Mouse (Mus musculus) liver, postnatal 0 days (tissue): Measurements from ENCODE around the gene Gm20481. TPM values are rescaled to one million over a fixed set of nuclear protein-coding genes. Genes with fewer than 3 reads are reported as not detected.
"Not testable (repeated sequence)": the region's sequence is repeated elsewhere in the genome, so short reads cannot be mapped to it uniquely, and the experiment has no call there.

Source experiments
- ATAC-seq: fragments of 200-750 bp; cut with Nextera tagmentation; 2 replicates; pipeline ENCODE4 v1.8.0; 2017; ENCODE audit warnings: mild to moderate bottlenecking, moderate library complexity
- DNase-seq: peaks from one replicate; pipeline ENCODE4 v3.0.0-alpha.2; 2016
- H3K27ac ChIP-seq: fragments of 300-500 bp; sonication (generic); 2 replicates; pipeline ENCODE4 v1.5.1; 2014; ENCODE audit warnings: antibody characterized with exemption, moderate library complexity, mild to moderate bottlenecking, low read depth
- H3K27me3 ChIP-seq: fragments of 300-500 bp; sonication (generic); 2 replicates; pipeline ENCODE4 v1.6.1; 2014; ENCODE audit warnings: low read length, control low read depth, mixed read lengths; ENCODE audit not compliant: insufficient read depth
- H3K36me3 ChIP-seq: fragments of 300-500 bp; sonication (generic); replicated peaks from 2 replicates; pipeline ENCODE4 v1.6.1; 2014; ENCODE audit warnings: mild to moderate bottlenecking, control low read depth, low read length, moderate library complexity, mixed read lengths; ENCODE audit not compliant: insufficient read depth
- H3K4me1 ChIP-seq: fragments of 300-500 bp; sonication (generic); 2 replicates; pipeline ENCODE4 v1.6.1; 2014; ENCODE audit warnings: antibody characterized with exemption, mild to moderate bottlenecking, control low read depth; ENCODE audit not compliant: insufficient read depth
- H3K4me2 ChIP-seq: fragments of 300-500 bp; sonication (generic); 2 replicates; pipeline ENCODE4 v1.6.1; 2014; ENCODE audit warnings: low read depth, mild to moderate bottlenecking, low read length, moderate library complexity, mixed read lengths
- H3K4me3 ChIP-seq: fragments of 300-500 bp; sonication (generic); 2 replicates; pipeline ENCODE4 v1.5.1; 2014; ENCODE audit warnings: low read depth, low read length
- H3K9ac ChIP-seq: fragments of 300-500 bp; sonication (generic); replicated peaks from 2 replicates; pipeline ENCODE4 v1.6.1; 2014; ENCODE audit warnings: mild to moderate bottlenecking, moderate library complexity
- H3K9me3 ChIP-seq: fragments of 300-500 bp; sonication (generic); 2 replicates; pipeline ENCODE4 v1.6.1; 2016; ENCODE audit warnings: mild to moderate bottlenecking, control low read depth, low read length, mixed read lengths
- CTCF ChIP-seq: sonication (generic); IDR thresholded peaks from 2 replicates; pipeline ENCODE4 v1.5.1; 2016; ENCODE audit warnings: antibody characterized with exemption, low read depth
- EP300 ChIP-seq: IDR thresholded peaks from 2 replicates; pipeline ENCODE4 v1.6.1; 2016; ENCODE audit warnings: antibody characterized with exemption, low read depth, mild to moderate bottlenecking
- WGBS: fragments of 180-500 bp; shearing (Covaris S2); extraction: QIAGEN DNeasy Blood & Tissue Kit; methylation state at CpG from one replicate; pipeline ENCODE4 v1.1.7; 2014; ENCODE audit not compliant: insufficient replicate concordance; 5-methylcytosine and 5-hydroxymethylcytosine counted together
- polyA plus RNA-seq: library from polyadenylated mRNA; unstranded; fragments of >200 nt; fragmentation: Nextera tagmentation; extraction: Ambion mirVana; gene quantifications from 2 replicates; pipeline ENCODE4 v1.2.1, GENCODE M21; 2015

Gene Gm20481
- polyA plus RNA-seq, 1 experiment from 2014 or later: 0.28 TPM

DNA sequence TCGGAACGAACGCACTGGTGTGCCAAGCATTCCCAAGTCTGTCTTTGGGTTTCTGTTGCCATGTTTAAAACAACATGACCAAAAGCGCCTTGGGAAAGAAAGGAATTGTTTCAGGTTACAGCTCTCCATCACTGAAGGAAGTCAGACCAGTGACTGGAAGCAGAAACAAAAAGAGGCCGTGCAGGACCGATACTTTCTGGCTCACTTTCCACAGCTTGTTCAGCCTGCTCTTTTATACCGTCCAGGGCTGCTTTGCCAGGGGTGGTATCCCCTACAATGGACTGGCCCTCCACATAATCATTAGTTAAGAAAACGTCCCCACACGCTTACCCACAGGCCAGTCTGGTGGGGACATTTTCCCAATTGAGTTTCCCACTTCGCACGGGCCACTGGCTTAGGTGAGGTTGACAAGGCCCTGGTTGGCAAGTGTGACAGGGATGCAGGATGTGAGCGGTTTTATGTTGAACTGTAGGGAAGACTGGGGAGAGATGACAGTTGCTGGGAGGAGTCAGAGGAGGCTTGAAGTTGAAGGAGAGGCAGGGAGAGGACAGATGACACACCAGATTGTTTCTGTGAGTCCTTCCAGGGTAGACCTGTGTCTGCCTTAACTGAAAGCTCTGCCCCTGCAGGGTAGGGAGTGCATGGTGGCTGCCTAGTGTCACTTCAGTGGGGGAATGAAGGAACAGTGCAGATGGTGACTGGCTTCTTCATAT lies 32.6 kb downstream of the Gm20481 start:
- no peak for TF ChIP-seq CTCF
- TF ChIP-seq EP300: no peak
- Histone ChIP-seq H3K36me3 (peaks cover 51% of the 10 kb centered on the region), H3K4me2 (peak overlapping the region; percentile 75), H3K27me3 (no peaks in the 10 kb centered on the region), H3K27ac (peak overlapping the region; percentile 98), H3K4me3 (peak overlapping the region; percentile 85), H3K4me1 (peaks cover 44% of the 10 kb centered on the region), H3K9me3 (no peaks in the 10 kb centered on the region), H3K9ac (peak overlapping the region; percentile 76)
- ATAC-seq: peak; percentile 3
- 3% methylated on average over 12 of the region's 12 CpGs for WGBS
- peak; percentile 36 for DNase-seq

DNA sequence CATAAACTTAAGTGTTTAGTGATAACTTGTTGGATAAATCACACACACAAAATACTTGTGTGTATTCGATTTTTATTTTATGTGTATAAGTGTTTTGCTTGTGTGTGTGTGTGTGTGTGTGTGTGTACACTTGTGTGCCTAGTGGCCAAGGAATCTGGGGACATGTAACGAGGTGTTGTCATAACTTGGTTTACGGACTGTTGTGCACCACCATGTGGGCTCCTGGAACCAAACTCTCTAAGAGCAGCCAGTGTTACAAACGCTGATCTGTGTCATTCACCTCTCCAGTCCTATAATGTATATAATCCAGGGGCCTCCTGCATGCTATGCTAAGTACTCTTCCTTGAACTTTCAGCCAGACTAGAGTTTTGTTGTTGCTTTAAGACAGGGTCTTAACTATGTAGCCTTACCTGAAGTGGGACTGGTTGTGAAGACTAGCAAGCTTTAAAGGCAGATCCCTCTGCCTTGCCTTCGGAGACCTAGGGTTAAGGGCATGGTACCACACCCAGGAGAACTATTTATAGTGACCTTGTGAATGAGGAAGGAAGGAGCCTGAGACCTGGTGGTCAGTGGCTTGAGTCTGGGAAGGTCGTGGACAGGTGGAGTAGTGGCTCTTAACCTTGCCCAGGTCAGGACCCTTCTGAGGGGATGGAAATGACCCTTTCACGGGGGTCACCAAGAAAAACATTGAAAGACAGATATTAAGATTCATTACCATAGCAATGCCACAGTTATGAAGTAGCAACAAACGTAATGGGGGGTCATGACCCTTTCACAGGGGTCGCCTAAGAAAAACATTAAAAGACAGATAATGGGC lies 33.5 kb downstream of the Gm20481 start:
- peak overlapping the region; percentile 85 for H3K4me3 ChIP-seq
- H3K4me1 ChIP-seq: peaks cover 35% of the 10 kb centered on the region
- peak overlapping the region; percentile 76 for H3K9ac ChIP-seq
- no peaks in the 10 kb centered on the region for H3K27me3 ChIP-seq
- no peak for DNase-seq
- no peaks in the 10 kb centered on the region for H3K9me3 ChIP-seq
- H3K27ac ChIP-seq: peak overlapping the region; percentile 98; the same call in 1 of the 2 replicates
- WGBS: 38% methylated on average over 9 of the region's 9 CpGs
- no peak for ATAC-seq
- H3K4me2 ChIP-seq: peak overlapping the region; percentile 75
- peaks cover 52% of the 10 kb centered on the region for H3K36me3 ChIP-seq
- TF ChIP-seq EP300 (no peak), CTCF (no peak)

- H3K4me1 ChIP-seq: peaks cover 25% of the 10 kb centered on the region
- no peak overlapping the region for H3K4me3 ChIP-seq
- no peaks in the 10 kb centered on the region for H3K27me3 ChIP-seq
- H3K4me2 ChIP-seq: 0 out of 2 replicates have a peak overlapping the region, but pooled peaks have one; percentile 7
- DNase-seq (no peak), ATAC-seq (no peak)
- H3K9ac ChIP-seq: no peak overlapping the region
- TF ChIP-seq CTCF (no peak), EP300 (no peak)
- H3K27ac ChIP-seq: no peak overlapping the region
- WGBS: 88% methylated on average over 17 of the region's 17 CpGs
- no peaks in the 10 kb centered on the region for H3K9me3 ChIP-seq
- H3K36me3 ChIP-seq: peaks cover 49% of the 10 kb centered on the region
Observed at GRCm38 (mm10) chr17:35004075-35004717, 34.5 kb downstream of the Gm20481 start.

DNA sequence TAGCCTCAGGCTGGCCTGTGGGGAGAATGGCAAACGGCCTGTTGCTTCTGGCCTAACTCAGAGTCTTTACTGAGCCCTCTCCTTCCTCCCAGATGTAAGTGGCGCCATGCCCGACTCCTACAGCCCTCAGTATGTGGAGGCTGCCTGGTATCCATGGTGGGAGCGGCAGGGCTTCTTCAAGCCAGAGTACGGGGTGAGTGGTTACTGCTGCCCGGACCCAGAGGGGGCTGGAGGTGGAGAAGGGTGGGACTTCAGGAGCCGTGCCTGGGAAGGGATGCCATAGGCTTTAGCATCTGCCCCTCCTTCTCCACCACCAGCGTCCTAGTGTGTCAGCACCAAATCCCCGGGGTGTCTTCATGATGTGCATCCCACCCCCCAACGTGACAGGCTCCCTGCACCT lies 35.4 kb downstream of the Gm20481 start:
- Histone ChIP-seq H3K4me3 (no peak overlapping the region), H3K27ac (no peak overlapping the region), H3K4me1 (peaks cover 18% of the 10 kb centered on the region), H3K9me3 (no peaks in the 10 kb centered on the region), H3K27me3 (no peaks in the 10 kb centered on the region), H3K9ac (no peak overlapping the region), H3K36me3 (peaks cover 55% of the 10 kb centered on the region), H3K4me2 (no peak overlapping the region)
- WGBS: 88% methylated on average over 10 of the region's 10 CpGs
- no peak for DNase-seq
- ATAC-seq: no peak
- TF ChIP-seq EP300 (no peak), CTCF (no peak)

- H3K27ac ChIP-seq, DNase-seq, H3K9ac ChIP-seq, H3K27me3 ChIP-seq, ATAC-seq, H3K9me3 ChIP-seq, H3K4me2 ChIP-seq, H3K4me3 ChIP-seq: not testable (repeated sequence)
- WGBS: 94% methylated on average over 4 of the region's 5 CpGs
- peaks cover 62% of the 10 kb centered on the region for H3K36me3 ChIP-seq
- H3K4me1 ChIP-seq: peaks cover 18% of the 10 kb centered on the region
Observed at GRCm38 (mm10) chr17:35005902-35006301, 36.2 kb downstream of the Gm20481 start.

DNA sequence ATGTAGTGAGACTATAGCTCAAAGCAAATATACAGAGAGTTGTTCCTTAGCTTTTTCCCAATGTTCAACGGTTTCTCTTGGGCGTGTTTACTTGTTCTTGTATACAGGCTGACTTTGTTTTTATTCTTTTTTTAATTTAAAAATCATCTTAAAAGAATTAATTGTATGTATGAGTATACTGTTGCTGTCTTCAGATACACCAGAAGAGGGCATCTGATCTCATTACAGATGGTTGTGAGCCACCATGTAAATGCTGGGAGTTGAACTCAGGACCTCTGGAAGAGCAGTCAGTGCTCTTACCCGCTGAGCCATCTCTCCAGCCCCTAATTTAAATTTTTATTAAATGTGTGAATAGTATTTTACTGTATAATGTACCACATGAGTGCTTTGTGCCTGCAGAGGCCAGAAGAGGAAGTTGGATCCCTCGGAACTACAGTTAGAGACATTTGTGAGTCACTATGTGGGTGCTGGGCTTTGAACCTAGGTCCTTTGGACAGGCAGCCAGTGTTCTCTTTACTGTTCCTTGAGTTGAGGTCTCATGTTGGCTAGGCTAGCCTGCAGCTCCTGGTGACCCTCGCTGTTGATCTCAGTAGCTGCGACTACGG lies 37.8 kb downstream of the Gm20481 start:
- H3K9ac ChIP-seq: no peak overlapping the region
- no peak overlapping the region for H3K4me2 ChIP-seq
- H3K27me3 ChIP-seq: no peaks in the 10 kb centered on the region
- peaks cover 78% of the 10 kb centered on the region for H3K36me3 ChIP-seq
- H3K4me1 ChIP-seq: peaks cover 13% of the 10 kb centered on the region
- H3K9me3 ChIP-seq: no peaks in the 10 kb centered on the region
- TF ChIP-seq CTCF (peak; percentile 36), EP300 (no peak)
- H3K4me3 ChIP-seq: no peak overlapping the region
- WGBS: 90% methylated on average over 7 of the region's 7 CpGs
- DNase-seq (no peak), ATAC-seq (no peak)
- H3K27ac ChIP-seq: no peak overlapping the region
